Mouse (Mus musculus): ENCODE results near the gene Fam163b. TPM values are rescaled to one million over a fixed set of nuclear protein-coding genes. Genes with fewer than 3 reads are reported as not detected.

Fam163b gene
- polyA plus RNA-seq, 1 experiment from 2014 or later, result 10.1 TPM

DNA sequence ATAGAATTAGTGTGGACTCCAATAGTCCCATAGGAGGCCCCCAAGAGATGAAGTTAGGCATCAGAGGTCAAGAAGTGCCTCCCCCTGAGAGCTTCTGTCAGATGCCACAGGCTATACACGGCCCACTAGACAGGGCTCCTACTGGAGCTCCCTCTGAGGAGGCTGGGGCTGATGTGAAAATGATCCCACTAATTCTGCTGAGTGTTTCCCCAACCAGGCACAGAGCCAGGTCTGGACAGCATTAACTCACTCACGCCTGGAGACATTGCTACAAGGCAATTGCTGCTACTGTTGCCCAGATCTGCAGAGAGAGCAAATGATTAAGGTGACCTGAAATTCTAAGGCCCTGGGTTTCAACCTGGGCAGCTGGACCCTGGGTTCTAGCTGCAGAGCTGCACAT, 56.5 kb downstream of the Fam163b start:
- ATAC-seq (ENCODE audit: low FRiP score), result no peak
- H3K4me1 ChIP-seq, result peaks cover 22% of the 10 kb centered on the region; the same call in 1 of the 2 replicates
- H3K36me3 ChIP-seq, result no peaks in the 10 kb centered on the region
- H3K9ac ChIP-seq (replicated peaks), result no peak overlapping the region
- H3K4me2 ChIP-seq, result no peak overlapping the region
- H3K9me3 ChIP-seq (replicated peaks), result no peaks in the 10 kb centered on the region
- no peak overlapping the region for H3K4me3 ChIP-seq (replicated peaks)
- no peaks in the 10 kb centered on the region for H3K27me3 ChIP-seq (replicated peaks)
- H3K27ac ChIP-seq (replicated peaks), result no peak overlapping the region
- WGBS, result 53% methylated on average over 2 of the region's 2 CpGs

GRCm38 (mm10) chr2:27084963-27085362, 57.3 kb downstream of the Fam163b start:
- no peak overlapping the region for H3K27ac ChIP-seq (replicated peaks)
- H3K9ac ChIP-seq (replicated peaks), result no peak overlapping the region
- 48% methylated on average over 8 of the region's 8 CpGs for WGBS
- ATAC-seq (ENCODE audit: low FRiP score), result no peak
- peaks cover 25% of the 10 kb centered on the region for H3K4me1 ChIP-seq
- H3K4me3 ChIP-seq (replicated peaks), result no peak overlapping the region
- H3K9me3 ChIP-seq (replicated peaks), result no peaks in the 10 kb centered on the region
- H3K36me3 ChIP-seq, result no peaks in the 10 kb centered on the region
- H3K4me2 ChIP-seq, result no peak overlapping the region
- no peaks in the 10 kb centered on the region for H3K27me3 ChIP-seq (replicated peaks)

GRCm38 (mm10) chr2:27083761-27084475, 58.4 kb downstream of the Fam163b start:
- no peak overlapping the region for H3K4me3 ChIP-seq (replicated peaks)
- no peaks in the 10 kb centered on the region for H3K36me3 ChIP-seq
- H3K9me3 ChIP-seq (replicated peaks), result no peaks in the 10 kb centered on the region
- no peak for ATAC-seq (ENCODE audit: low FRiP score)
- H3K9ac ChIP-seq (replicated peaks), result no peak overlapping the region
- H3K27ac ChIP-seq (replicated peaks), result no peak overlapping the region
- H3K27me3 ChIP-seq (replicated peaks), result no peaks in the 10 kb centered on the region
- H3K4me2 ChIP-seq, result no peak overlapping the region
- H3K4me1 ChIP-seq, result peaks cover 36% of the 10 kb centered on the region
- WGBS, result 83% methylated on average over 12 of the region's 12 CpGs

DNA sequence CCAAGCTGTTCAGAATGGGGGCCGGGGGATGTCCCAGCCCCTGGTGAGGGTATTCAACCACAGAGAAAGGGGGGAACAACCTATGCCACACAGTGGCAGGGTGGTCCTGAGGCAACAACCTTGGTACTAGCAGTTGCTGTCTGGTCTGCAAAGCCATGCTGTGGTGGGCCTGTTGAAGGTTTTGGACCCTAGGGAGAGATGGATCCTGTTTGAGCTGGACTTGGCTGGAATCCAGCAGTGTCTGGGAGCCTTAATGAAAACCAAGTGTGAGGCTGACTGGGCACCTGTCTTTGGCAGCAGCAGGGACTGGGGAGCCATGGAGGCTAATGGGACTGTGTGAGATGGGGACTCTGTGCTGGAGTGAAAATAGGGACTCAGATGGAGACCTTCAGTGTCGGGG, 62.6 kb downstream of the Fam163b start:
- 44% methylated on average over 2 of the region's 2 CpGs for WGBS
- H3K27ac ChIP-seq (replicated peaks), result peak overlapping the region; percentile 58
- ATAC-seq (ENCODE audit: low FRiP score), result 0 out of 2 replicates have a peak, but pooled peaks have one; percentile 13
- H3K9me3 ChIP-seq (replicated peaks), result no peaks in the 10 kb centered on the region
- no peaks in the 10 kb centered on the region for H3K27me3 ChIP-seq (replicated peaks)
- H3K4me3 ChIP-seq (replicated peaks), result 0 out of 2 replicates have a peak overlapping the region, but pooled peaks have one; percentile 0
- peaks cover 29% of the 10 kb centered on the region for H3K4me1 ChIP-seq
- peak overlapping the region; percentile 22 for H3K4me2 ChIP-seq
- H3K36me3 ChIP-seq, result no peaks in the 10 kb centered on the region
- 0 out of 2 replicates have a peak overlapping the region, but pooled peaks have one; percentile 26 for H3K9ac ChIP-seq (replicated peaks)

- Histone ChIP-seq H3K36me3 (no peaks in the 10 kb centered on the region), H3K9ac (replicated peaks) (peak within 1 kb of the TSS; percentile 28; the same call in 1 of the 2 replicates), H3K27ac (replicated peaks) (peak within 1 kb of the TSS; percentile 58), H3K27me3 (replicated peaks) (no peaks in the 10 kb centered on the region), H3K9me3 (replicated peaks) (no peaks in the 10 kb centered on the region), H3K4me2 (peak within 1 kb of the TSS; percentile 22), H3K4me1 (peaks cover 29% of the 10 kb centered on the region), H3K4me3 (replicated peaks) (0 out of 2 replicates have a peak within 1 kb of the TSS, but pooled peaks have one; percentile 0)
- peak; percentile 75 for ATAC-seq (ENCODE audit: low FRiP score)
- WGBS, result 4% methylated on average over 10 of the region's 10 CpGs
Measured at GRCm38 (mm10) chr2:27079152-27079584, 63.1 kb downstream of the Fam163b start, which contains the start of gene Adamtsl2. TSS of gene Adamtsl2 (plus strand) at chr2:27079379.

GRCm38 (mm10) chr2:27078312-27078711, 64.0 kb downstream of the Fam163b start:
- H3K9ac ChIP-seq (replicated peaks), result no peak overlapping the region

GRCm38 (mm10) chr2:27077655-27078244, 64.5 kb downstream of the Fam163b start:
- Histone ChIP-seq H3K4me2 (no peak overlapping the region), H3K9me3 (replicated peaks) (no peaks in the 10 kb centered on the region), H3K36me3 (no peaks in the 10 kb centered on the region), H3K9ac (replicated peaks) (no peak overlapping the region), H3K27ac (replicated peaks) (no peak overlapping the region), H3K4me3 (replicated peaks) (no peak overlapping the region), H3K27me3 (replicated peaks) (no peaks in the 10 kb centered on the region), H3K4me1 (peaks cover 29% of the 10 kb centered on the region)
- WGBS, result 65% methylated on average over 10 of the region's 10 CpGs
- ATAC-seq (ENCODE audit: low FRiP score), result no peak

More at GRCm38 (mm10) chr2:27078312-27078711, 64.0 kb downstream of the Fam163b start:
- no peak overlapping the region for H3K27ac ChIP-seq (replicated peaks)
- H3K4me1 ChIP-seq, result peaks cover 29% of the 10 kb centered on the region
- no peaks in the 10 kb centered on the region for H3K27me3 ChIP-seq (replicated peaks)
- no peak overlapping the region for H3K4me2 ChIP-seq
- no peak overlapping the region for H3K4me3 ChIP-seq (replicated peaks)
- H3K9me3 ChIP-seq (replicated peaks), result no peaks in the 10 kb centered on the region
- 53% methylated on average over 2 of the region's 2 CpGs for WGBS
- no peaks in the 10 kb centered on the region for H3K36me3 ChIP-seq
- no peak for ATAC-seq (ENCODE audit: low FRiP score)

DNA sequence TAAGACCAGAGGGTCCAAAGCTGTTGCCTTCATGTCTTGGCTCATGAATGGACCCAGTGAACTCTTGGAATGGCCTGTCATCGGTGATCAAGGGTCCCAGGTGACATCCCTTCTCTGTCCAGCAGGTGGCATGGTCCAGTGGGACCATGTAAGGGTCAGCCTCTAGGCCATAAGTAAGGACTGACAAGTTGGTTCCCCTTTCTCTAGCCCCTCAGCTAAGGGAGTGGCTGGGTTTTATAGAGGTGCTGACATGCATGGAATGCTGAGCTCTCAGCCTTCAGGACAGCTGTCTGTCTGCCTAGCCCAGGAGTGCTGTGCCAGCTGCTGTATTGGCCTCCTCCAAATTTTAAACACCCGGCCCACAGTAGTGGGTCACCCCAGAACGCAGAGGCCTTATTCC, 66.8 kb downstream of the Fam163b start:
- 66% methylated on average over 3 of the region's 3 CpGs for WGBS

GRCm38 (mm10) chr2:27074804-27075203, 67.5 kb downstream of the Fam163b start:
- WGBS, result 80% methylated on average over 4 of the region's 4 CpGs
- H3K9me3 ChIP-seq (replicated peaks), result no peaks in the 10 kb centered on the region
- no peaks in the 10 kb centered on the region for H3K27me3 ChIP-seq (replicated peaks)
- no peak overlapping the region for H3K4me3 ChIP-seq (replicated peaks)
- ATAC-seq (ENCODE audit: low FRiP score), result no peak
- H3K4me2 ChIP-seq, result no peak overlapping the region
- no peak overlapping the region for H3K9ac ChIP-seq (replicated peaks)
- no peak overlapping the region for H3K27ac ChIP-seq (replicated peaks)
- H3K4me1 ChIP-seq, result peaks cover 33% of the 10 kb centered on the region
- H3K36me3 ChIP-seq, result no peaks in the 10 kb centered on the region

More for the DNA sequence above, 66.8 kb downstream of the Fam163b start:
- Histone ChIP-seq H3K9me3 (replicated peaks) (no peaks in the 10 kb centered on the region), H3K9ac (replicated peaks) (no peak overlapping the region), H3K4me2 (no peak overlapping the region), H3K4me1 (peaks cover 36% of the 10 kb centered on the region), H3K4me3 (replicated peaks) (no peak overlapping the region), H3K27ac (replicated peaks) (no peak overlapping the region), H3K36me3 (no peaks in the 10 kb centered on the region), H3K27me3 (replicated peaks) (no peaks in the 10 kb centered on the region)
- no peak for ATAC-seq (ENCODE audit: low FRiP score)

DNA sequence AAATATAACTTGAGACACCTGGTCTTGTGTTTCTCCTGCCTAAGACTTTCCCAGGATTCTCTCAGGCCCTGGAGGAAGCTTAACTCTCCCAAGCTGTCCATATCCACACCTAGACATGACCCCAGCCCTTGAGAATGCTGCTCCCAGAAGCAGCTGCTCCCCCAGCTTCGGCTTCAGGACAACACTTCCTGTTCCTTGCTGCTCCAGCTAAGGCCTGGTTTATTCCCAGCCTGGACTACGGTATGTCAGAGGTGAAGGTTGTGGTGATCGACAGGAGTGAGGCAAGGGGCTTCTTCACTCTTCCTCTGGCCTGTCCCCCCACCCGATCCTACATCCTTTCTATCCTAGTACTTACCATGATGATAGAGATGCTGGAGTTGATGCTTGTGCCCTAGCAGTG, 68.9 kb downstream of the Fam163b start:
- ATAC-seq (ENCODE audit: low FRiP score), result no peak
- Histone ChIP-seq H3K4me3 (replicated peaks) (no peak overlapping the region), H3K4me1 (peaks cover 21% of the 10 kb centered on the region), H3K36me3 (no peaks in the 10 kb centered on the region), H3K27ac (replicated peaks) (no peak overlapping the region), H3K27me3 (replicated peaks) (no peaks in the 10 kb centered on the region), H3K9ac (replicated peaks) (no peak overlapping the region), H3K4me2 (no peak overlapping the region), H3K9me3 (replicated peaks) (no peaks in the 10 kb centered on the region)
- 85% methylated on average over 4 of the region's 4 CpGs for WGBS

DNA sequence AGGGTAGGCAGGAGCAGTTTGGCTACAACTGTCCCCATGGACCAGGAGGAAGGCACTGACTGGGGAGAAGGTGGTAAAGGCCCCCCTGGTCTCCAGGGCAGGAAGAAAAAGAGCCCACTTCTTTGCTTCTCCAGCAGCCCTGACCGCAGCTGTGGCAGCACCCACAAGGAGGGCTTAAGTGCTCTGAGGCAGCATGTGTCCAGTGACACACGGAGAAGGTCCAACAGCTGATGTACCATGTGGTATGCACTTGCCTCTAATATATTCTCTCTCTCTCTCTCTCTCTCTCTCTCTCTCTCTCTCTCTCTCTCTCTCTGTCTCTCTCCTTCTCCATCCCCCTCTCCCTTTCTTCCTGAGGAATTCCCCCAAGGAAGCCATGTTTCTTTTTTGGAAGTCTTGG, 70.3 kb downstream of the Fam163b start, which contains the start of gene Mymk:
TSS of gene Mymk (minus strand) at position 202 of the 400 bp plus-strand sequence.
- no peaks in the 10 kb centered on the region for H3K9me3 ChIP-seq (replicated peaks)
- ATAC-seq (ENCODE audit: low FRiP score), result no peak
- H3K27me3 ChIP-seq (replicated peaks), result no peaks in the 10 kb centered on the region
- no peak within 1 kb of the TSS for H3K4me3 ChIP-seq (replicated peaks)
- WGBS, result 76% methylated on average over 2 of the region's 2 CpGs
- no peak within 1 kb of the TSS for H3K27ac ChIP-seq (replicated peaks)
- H3K4me1 ChIP-seq, result 0 out of 2 replicates have a peak, but pooled peaks cover 11% of the 10 kb centered on the region
- H3K36me3 ChIP-seq, result no peaks in the 10 kb centered on the region
- no peak within 1 kb of the TSS for H3K9ac ChIP-seq (replicated peaks)
- no peak within 1 kb of the TSS for H3K4me2 ChIP-seq

DNA sequence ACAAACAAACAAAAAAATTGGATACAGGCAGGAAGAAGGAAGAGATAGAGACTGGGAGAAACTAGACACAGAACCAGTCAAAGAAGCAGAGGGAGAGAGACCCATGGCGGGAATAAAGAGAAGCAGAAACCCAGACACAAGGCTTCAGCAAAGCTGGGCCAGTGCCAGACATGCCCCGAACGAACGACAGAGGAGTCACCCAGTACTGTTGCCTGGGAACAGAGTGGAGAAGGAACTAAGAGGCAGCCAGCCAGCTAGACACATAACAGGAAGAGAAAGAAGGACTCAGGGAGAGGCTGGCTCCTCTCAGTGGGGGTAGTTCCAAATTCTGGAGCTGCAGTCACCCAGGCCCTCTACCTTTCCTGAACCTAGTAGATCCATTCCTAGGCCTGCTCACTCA, 71.2 kb downstream of the Fam163b start:
- Histone ChIP-seq H3K9me3 (replicated peaks) (no peaks in the 10 kb centered on the region), H3K27me3 (replicated peaks) (no peaks in the 10 kb centered on the region), H3K4me3 (replicated peaks) (no peak overlapping the region), H3K27ac (replicated peaks) (no peak overlapping the region), H3K4me2 (no peak overlapping the region), H3K36me3 (no peaks in the 10 kb centered on the region), H3K9ac (replicated peaks) (no peak overlapping the region), H3K4me1 (0 out of 2 replicates have a peak, but pooled peaks cover 11% of the 10 kb centered on the region)
- ATAC-seq (ENCODE audit: low FRiP score), result peak; percentile 50; the same call in 1 of the 2 replicates
- 17% methylated on average over 4 of the region's 4 CpGs for WGBS

All from neural tube, embryonic 15.5 days (tissue).